Mouse (Mus musculus) embryo, embryonic 10 days (tissue): ENCODE data around the gene Pex3.
A peak's percentile ranks its signal among the peaks of the same experiment; 100 is the strongest.
"Not testable (repeated sequence)": the region's sequence is repeated elsewhere in the genome, so short reads cannot be mapped to it uniquely, and the experiment has no call there.

ENCODE experiments used
- DNase-seq: peaks from one replicate; pipeline ENCODE4 v3.0.0-alpha.2; 2015; ENCODE audit warnings: low spot score

Pex3 gene

DNA sequence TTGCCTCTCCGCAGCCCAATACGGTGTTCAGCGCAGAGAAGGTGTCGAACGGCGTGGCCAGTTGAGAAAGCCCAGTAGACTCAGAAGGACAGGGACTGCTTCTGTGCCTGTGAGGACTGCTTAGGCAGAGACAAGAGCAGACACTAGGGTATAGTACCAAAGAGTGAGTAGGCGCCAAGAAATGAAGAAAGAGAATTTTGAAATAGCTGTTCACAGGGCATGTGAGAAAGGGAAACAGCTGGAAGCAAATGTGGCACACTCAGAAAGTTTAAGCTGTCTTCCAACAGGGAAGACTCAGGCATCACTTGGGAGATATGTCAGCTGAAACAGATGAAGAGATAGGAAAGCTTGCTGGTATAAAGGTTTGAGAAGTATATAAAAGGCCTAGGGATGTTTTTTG lies 16.2 kb downstream of the Pex3 start:
- no peak for DNase-seq

DNA sequence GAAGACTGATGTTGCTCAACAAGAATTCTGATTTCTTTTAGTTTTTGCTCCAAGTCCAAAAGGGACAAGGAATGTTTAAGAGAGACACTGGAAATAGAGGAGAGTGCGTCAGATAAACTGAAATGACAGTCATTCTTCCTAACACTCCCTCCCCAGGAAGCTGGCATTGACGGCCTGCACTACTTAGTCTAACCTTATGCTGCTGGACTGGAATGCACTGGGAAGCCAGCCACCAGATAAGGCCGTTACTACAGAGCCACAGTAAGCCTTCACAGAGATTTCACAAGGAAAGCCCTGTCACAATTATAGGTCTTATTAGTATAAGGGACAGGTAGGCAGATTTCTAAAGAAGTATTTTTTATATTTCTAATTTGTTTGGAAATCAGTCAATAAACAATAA lies 18.2 kb downstream of the Pex3 start:
- DNase-seq: no peak

DNA sequence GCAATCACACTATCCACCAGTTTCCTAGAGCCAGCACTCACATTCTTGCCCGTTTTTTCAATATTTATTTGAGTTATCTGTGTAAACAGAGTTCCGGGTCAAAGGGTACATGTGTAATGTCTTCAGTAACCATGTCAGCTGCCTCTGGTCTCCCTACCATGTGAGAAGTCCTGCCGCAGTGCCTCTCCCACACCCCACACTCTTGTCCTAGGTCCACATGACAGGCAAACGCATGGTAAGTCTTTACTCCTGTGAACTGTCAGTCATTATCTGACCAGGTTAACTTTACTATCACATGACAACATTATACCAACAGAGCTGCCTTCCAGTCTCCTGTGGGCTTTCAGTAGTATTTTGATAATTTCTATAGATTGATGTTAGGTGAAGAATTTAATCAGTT lies 24.8 kb downstream of the Pex3 start:
- no peak for DNase-seq

DNA sequence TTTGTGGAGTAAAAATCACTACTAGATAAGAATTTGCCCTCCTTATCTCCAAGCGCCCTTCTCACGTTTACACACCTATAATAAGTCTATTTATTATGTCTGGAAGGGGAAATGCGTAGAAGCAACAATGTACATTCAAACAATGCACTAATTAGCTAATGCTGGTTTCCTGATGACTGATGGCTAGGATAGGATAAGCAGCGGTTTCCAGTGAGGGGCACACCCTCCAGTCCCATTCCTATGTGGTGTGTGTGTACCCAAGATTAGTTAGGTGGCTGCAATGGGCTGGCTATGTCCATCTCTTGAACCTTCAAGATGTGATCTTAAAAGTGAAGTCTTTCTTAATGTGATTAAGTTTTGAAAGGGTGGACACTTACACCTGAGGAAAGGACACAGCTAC lies 31.1 kb downstream of the Pex3 start:
- DNase-seq: no peak

DNA sequence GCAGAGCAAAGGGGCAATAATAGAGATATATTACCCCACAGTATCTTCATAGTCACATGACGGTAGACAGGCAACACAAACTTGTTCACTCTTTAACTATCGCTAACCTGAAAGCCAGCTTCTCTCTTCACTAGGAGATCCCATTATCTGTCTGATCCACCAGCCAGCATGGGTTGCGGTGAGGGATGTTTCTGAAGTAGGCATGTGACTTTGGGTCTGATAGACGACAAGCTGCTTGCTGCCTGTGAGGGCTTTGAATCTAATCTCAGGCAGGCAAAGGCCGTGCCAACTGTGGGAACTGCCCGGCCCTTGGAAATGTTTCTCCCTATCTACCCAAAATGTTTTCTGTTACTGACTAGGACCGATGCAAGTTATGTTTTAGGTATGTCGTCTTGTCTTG lies 50.6 kb downstream of the Pex3 start:
- no peak for DNase-seq

DNA sequence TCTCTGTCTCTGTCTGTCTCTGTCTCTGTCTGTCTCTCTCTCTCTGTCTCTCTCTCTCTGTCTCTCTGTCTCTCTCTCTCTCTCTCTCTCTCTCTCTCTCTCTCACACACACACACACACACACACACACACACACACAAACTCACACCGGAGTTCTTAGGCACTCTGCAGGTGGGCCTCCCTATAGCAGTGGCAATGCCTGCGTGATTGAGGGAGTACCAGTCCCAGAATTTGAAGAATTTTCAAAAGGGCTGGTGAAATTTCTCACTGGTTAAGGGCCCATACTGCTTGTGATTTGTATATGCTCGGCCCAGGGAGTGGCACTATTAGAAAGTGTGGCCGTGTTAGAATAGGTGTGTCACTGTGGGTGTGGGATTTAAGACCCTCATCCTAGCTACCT lies 51.4 kb downstream of the Pex3 start:
- DNase-seq: not testable (repeated sequence)

DNA sequence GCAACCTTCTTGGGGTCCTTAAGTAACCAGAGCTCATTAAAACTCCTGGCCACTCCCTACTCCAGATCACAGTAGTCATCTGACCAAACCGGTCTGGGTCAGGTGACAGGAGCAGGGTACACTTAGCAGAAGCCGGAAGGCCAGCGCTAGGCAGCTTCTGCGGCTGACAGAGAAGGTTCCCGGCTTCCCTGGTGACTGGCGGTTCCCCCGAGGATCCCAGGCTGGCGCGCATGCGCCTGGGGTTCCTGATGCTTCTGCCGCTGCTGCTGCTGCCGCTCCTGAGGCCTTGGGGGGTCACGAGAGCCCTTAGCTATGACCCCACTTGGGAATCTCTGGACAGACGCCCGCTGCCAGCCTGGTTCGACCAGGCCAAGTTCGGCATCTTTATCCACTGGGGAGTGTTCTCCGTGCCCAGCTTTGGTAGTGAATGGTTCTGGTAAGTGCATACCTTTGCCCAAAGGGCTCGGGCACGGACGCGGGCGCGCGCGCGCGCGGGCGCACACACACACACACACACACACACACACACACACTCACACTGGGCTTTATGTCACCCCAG lies 51.9 kb downstream of the Pex3 start:
- DNase-seq: peak; percentile 88

DNA sequence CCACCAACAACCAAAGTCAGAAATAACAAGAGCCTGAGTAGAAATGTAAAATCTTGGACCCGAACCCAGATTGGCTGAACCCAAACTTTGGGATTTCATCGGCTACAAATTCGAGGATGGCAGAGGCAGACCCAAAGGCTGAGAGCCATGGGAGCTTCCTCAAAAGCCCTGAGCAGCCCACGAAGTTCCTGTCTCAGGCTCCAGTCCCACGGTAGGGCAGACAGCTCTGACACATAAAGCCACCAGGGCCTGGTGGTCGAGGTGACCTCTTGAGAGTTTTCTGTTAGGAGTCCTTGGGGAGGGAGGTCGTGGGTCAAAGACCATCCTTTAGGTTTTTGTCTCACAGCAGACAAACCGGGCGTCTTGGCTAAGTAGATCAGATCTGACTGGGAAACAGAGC lies 52.5 kb downstream of the Pex3 start:
- no peak for DNase-seq

DNA sequence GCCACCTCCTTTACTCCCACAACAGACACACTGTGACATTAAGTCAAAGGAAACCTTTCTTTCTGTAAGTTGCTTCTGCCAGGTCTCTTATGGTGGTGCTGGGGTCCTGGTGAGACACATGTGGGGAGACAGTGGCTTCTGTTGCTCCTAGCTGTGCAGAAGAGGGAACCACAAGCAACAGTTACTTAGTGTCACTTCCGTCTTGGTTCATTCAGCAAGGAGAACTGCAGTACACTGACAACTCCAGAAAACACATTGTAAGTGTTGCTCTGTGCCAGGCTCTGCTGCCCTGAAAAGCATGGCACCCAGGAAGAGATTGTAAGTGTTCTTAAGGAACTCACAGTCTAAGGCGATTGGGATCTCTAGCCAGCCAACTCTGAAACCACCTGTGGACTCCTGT lies 53.6 kb downstream of the Pex3 start, which contains the start of gene Fuca2:
TSS of gene Fuca2 (plus strand) at position 210 of the 400 bp plus-strand sequence.
- DNase-seq: no peak

DNA sequence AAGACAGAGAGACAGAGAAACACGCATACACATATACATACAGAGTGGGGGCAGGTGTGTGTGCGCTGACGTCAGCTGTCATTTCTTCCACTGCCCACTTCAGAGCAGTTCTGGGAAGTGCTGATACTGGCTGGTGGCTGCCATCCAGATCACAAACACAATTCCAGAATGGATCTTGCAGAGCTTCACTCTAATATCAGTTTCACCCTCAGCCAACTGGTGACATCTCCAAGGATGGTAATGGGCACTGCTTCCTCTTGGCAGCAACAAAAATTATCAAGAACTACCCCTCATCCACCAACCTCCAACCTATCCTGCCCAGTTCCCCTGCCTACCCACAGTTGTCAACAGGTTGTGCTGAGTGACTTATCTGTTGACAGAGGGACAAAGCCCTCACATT lies 56.6 kb downstream of the Pex3 start:
- DNase-seq: no peak

DNA sequence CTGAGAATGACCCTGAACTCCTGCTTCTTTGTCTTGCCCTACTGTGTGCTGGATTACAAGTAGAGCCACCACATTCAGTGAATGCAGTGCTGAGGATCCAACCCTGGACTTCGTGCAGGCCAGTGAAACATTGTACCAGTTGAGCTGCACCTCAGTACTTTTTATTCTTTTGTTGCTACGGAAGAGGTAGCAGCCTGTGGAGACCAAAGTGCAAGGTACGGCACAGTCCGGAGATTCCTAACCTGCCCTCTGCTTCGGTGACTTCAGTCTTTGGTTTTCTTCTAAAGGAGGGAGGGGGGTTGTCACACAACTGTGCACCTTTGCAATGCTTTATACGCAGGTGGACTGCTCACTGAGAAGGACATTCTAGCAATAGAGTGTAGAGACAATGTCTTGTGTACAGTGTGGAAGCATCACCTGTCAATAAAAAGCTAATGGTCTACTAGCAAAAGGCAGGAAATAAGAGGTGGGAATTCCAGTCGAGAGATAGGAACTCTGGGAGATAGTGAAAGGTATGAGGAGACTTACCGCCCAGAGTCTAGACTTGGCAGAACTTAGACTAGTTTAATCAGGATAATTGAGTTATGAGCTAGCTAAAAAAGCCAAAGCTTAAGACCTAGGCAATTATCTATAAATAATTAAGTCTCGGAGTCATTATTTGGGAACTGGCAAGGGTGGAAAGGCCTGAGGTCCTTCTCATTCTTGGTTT lies 58.8 kb downstream of the Pex3 start:
- DNase-seq: no peak

DNA sequence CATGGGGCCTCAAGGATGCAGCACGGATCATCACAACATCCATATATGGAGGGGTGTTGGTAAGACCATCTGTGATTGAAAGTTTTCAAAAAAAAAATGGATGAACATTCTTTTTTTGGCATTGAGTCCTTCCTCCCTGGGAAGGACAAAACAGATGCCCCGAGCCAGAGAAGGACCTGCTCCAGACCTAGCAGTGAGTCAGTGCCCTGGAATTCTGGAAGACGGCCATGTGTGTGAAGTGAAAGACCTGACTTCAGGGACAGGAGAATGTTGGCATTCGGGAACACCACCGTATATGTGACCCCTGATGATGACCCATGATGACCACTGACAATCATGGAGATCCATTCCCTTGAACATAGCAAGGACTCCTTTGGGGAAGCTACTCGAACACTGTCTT lies 63.3 kb downstream of the Pex3 start:
- no peak for DNase-seq

DNA sequence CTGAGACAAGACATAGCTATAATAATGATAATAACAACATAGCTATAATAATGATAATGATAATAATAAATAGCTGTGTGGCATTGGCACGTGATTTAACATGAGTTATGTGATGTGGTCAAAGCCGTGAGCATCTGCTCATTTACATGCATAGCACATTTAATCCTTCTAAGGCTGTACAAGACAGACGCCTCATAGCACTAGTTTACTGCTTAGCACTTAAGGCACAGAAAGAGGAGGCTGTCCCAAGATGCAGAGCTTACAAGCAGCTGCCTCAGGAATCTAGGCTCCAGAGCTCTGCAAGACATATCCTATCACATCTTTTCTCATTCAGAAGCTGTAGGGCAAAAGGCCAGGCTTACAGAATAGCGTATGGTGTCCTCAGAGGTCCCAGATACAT lies 67.0 kb downstream of the Pex3 start:
- no peak for DNase-seq

DNA sequence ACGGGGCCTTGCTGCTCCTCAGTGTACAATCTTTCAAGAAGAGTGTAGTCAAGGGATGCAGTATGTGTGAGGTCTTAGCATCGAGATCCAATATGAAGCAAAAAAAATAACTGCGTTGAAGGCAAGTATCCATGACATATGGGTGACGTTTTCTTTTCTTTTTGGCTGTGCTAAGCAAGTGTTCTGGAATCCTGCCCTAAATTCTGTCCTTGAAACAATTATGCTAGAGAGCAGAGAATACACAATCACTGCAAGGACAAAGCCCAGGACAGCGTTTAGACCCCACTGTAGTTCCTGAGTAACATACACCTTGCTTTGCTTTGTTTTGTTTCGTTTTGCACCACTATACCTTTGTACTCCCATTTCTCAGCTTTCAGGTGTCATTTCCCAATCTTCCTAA lies 73.6 kb downstream of the Pex3 start:
- DNase-seq: no peak

DNA sequence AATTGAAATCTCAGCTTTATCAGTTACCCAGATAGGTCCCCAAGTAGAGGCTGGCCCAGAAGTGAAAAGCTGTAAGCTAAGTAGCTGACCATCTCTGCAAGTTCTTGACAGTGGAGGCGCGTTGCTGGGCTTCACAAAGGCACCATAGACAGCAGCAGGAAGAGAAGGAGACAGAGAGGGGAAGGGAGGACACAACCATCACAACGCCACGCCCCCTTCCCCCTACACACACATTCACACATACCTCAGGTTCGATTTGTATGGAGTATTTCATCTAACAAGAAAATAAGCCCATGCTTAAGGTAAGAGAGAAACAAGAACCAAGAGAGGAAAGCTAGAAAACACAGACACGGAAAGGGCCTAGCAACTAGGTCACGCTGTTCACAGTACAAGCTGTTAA lies 77.8 kb downstream of the Pex3 start:
- DNase-seq: peak; percentile 8

DNA sequence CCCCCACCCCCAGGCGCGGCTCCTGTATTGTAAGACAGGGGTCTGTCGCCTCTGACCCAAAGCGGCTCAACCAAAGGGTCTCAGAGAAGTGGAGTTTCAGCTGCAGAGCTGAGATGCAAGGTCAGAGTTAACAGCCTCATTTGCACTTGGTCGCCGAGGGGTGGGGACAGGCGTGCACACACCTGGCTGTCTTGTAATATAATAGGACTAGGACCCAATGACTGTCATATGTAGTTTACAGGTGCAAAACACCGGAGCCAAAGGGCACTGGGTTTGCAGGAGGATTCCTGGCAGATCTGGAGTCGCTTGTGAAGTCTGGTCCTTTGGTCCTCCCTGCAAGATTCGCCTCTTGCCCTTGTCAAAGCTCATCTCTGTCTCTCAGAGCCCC lies 78.4 kb downstream of the Pex3 start:
- no peak for DNase-seq
